Mouse (Mus musculus): ENCODE measurements around the gene Car9. TPM values are rescaled to one million over a fixed set of nuclear protein-coding genes. Genes with fewer than 3 reads are reported as not detected.
"Not testable (repeated sequence)": the region's sequence is repeated elsewhere in the genome, so short reads cannot be mapped to it uniquely, and the experiment has no call there.

The Car9 gene
- polyA plus RNA-seq, 1 experiment from 2014 or later, result 0.65 TPM

- Histone ChIP-seq H3K4me1 (ENCODE audit: control insufficient read depth, insufficient read depth, low read length) (no peaks in the 10 kb centered on the region), H3K36me3 (ENCODE audit: control insufficient read depth, insufficient read depth, low read length) (no peaks in the 10 kb centered on the region), H3K27me3 (ENCODE audit: control insufficient read depth, insufficient read depth, low read length) (no peaks in the 10 kb centered on the region), H3K27ac (replicated peaks; ENCODE audit: low read depth, low read length) (no peak overlapping the region), H3K9ac (ENCODE audit: low read length) (no peak overlapping the region), H3K4me2 (ENCODE audit: low read depth, severe bottlenecking) (peak overlapping the region; percentile 11; the same call in 1 of the 2 replicates), H3K9me3 (ENCODE audit: control insufficient read depth, low read length) (no peaks in the 10 kb centered on the region), H3K4me3 (ENCODE audit: low read depth, low read length) (no peak overlapping the region)
- ATAC-seq (ENCODE audit: insufficient number of reproducible peaks, low FRiP score, low TSS enrichment, low read depth) (peak; percentile 78), DNase-seq (ENCODE audit: low spot score) (peak; percentile 85)
- WGBS, result 21% methylated on average over 11 of the region's 11 CpGs
Measured at GRCm38 (mm10) chr4:43477857-43478533, 28.8 kb upstream of the Car9 start.

- 53% methylated on average over 8 of the region's 8 CpGs for WGBS
- Histone ChIP-seq H3K4me1 (ENCODE audit: control insufficient read depth, insufficient read depth, low read length) (no peaks in the 10 kb centered on the region), H3K36me3 (ENCODE audit: control insufficient read depth, insufficient read depth, low read length) (no peaks in the 10 kb centered on the region), H3K4me3 (ENCODE audit: low read depth, low read length) (no peak overlapping the region), H3K27ac (replicated peaks; ENCODE audit: low read depth, low read length) (no peak overlapping the region), H3K27me3 (ENCODE audit: control insufficient read depth, insufficient read depth, low read length) (no peaks in the 10 kb centered on the region), H3K9me3 (ENCODE audit: control insufficient read depth, low read length) (no peaks in the 10 kb centered on the region), H3K4me2 (ENCODE audit: low read depth, severe bottlenecking) (peak overlapping the region; percentile 11; the same call in 1 of the 2 replicates), H3K9ac (ENCODE audit: low read length) (no peak overlapping the region)
- DNase-seq (ENCODE audit: low spot score) (no peak), ATAC-seq (ENCODE audit: insufficient number of reproducible peaks, low FRiP score, low TSS enrichment, low read depth) (no peak)
Measured at GRCm38 (mm10) chr4:43478534-43478858, 28.3 kb upstream of the Car9 start.

DNA sequence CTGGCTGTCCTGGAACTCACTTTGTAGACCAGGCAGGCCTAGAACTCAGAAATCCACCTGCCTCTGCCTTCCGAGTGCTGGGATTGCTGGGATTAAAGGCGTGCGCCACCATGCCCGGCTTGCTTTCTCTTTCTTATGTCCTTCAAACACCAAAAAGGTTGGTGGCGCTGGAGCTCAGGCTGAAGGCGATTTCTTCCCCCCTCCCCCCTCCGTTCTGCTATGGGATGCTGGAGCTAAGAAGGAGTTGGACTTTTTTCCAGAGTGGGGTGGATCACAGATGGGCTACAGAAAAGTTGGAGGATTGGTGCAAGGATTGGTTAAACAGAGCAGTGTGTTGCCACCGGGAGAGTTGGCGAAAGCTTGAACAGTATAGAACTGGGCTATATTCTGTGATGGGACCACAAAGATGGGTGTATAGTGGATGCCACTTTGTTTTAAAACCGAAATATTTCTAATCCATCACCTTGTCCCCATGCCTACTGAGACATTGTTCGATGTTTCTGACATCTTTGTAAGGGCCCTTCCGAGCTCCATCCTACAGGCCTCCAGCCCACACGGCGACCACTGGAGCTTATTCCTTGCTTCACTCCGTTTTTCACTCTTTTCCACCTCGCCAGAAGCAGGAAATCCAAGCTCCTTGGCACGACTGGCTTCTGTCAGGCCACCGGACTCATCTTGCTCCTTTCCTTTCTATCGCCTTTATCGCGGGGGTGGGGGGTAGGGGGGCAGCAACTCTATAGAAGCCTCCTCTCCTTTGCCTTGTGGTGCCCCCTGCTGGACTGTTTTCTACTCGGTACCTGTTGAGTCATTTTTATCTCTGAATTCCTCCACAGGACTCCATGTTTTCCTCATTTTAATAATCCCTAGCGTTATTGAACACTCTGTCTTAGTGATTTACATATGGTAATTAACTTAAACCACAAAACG is 27.6 kb upstream of the Car9 start:
- no peak overlapping the region for H3K4me3 ChIP-seq (ENCODE audit: low read depth, low read length)
- no peak overlapping the region for H3K4me2 ChIP-seq (ENCODE audit: low read depth, severe bottlenecking)
- no peaks in the 10 kb centered on the region for H3K9me3 ChIP-seq (ENCODE audit: control insufficient read depth, low read length)
- DNase-seq (ENCODE audit: low spot score), result peak; percentile 79
- H3K27me3 ChIP-seq (ENCODE audit: control insufficient read depth, insufficient read depth, low read length), result no peaks in the 10 kb centered on the region
- 46% methylated on average over 24 of the region's 24 CpGs for WGBS
- no peak for ATAC-seq (ENCODE audit: insufficient number of reproducible peaks, low FRiP score, low TSS enrichment, low read depth)
- H3K9ac ChIP-seq (ENCODE audit: low read length), result peak overlapping the region; percentile 27; the same call in 1 of the 2 replicates
- H3K4me1 ChIP-seq (ENCODE audit: control insufficient read depth, insufficient read depth, low read length), result no peaks in the 10 kb centered on the region
- no peaks in the 10 kb centered on the region for H3K36me3 ChIP-seq (ENCODE audit: control insufficient read depth, insufficient read depth, low read length)
- H3K27ac ChIP-seq (replicated peaks; ENCODE audit: low read depth, low read length), result no peak overlapping the region

- WGBS, result 83% methylated on average over 5 of the region's 5 CpGs
Measured at GRCm38 (mm10) chr4:43480985-43481384, 25.8 kb upstream of the Car9 start.

DNA sequence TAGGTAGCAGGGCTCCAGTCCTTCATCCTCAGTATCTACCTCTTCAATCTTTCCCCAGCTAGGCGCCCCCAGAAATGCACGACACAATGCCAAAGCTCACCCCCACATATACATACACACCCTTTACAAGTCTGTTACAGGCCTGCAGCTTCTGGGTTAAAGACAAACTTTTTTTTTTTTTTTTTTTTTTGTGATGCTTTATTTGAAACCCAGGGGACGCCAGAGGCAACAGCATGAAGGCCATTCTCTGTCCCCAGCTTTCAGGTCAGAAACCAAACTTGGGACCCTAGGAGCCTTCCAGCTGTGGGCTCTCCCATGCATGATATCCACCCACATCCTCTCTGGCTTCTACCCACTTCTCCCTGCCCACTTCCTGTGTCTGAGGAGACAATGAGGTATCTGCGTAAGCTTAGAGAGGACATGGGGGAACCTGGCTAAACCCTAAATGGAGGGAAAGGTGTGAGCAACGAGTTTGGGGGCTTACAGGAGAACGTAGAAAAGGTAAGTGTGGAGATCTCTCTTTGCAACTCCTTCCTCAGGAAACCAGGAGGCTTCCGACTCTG is 24.8 kb upstream of the Car9 start:
- DNase-seq (ENCODE audit: low spot score), result no peak
- no peaks in the 10 kb centered on the region for H3K36me3 ChIP-seq (ENCODE audit: control insufficient read depth, insufficient read depth, low read length)
- no peak overlapping the region for H3K27ac ChIP-seq (replicated peaks; ENCODE audit: low read depth, low read length)
- H3K4me2 ChIP-seq (ENCODE audit: low read depth, severe bottlenecking), result no peak overlapping the region
- no peaks in the 10 kb centered on the region for H3K4me1 ChIP-seq (ENCODE audit: control insufficient read depth, insufficient read depth, low read length)
- H3K27me3 ChIP-seq (ENCODE audit: control insufficient read depth, insufficient read depth, low read length), result no peaks in the 10 kb centered on the region
- WGBS, result 70% methylated on average over 7 of the region's 7 CpGs
- no peak for ATAC-seq (ENCODE audit: insufficient number of reproducible peaks, low FRiP score, low TSS enrichment, low read depth)
- no peak overlapping the region for H3K9ac ChIP-seq (ENCODE audit: low read length)
- H3K9me3 ChIP-seq (ENCODE audit: control insufficient read depth, low read length), result no peaks in the 10 kb centered on the region
- no peak overlapping the region for H3K4me3 ChIP-seq (ENCODE audit: low read depth, low read length)

More at GRCm38 (mm10) chr4:43480985-43481384, 25.8 kb upstream of the Car9 start:
- DNase-seq (ENCODE audit: low spot score) (no peak), ATAC-seq (ENCODE audit: insufficient number of reproducible peaks, low FRiP score, low TSS enrichment, low read depth) (no peak)
- no peaks in the 10 kb centered on the region for H3K4me1 ChIP-seq (ENCODE audit: control insufficient read depth, insufficient read depth, low read length)
- H3K4me3 ChIP-seq (ENCODE audit: low read depth, low read length), result no peak overlapping the region
- H3K9ac ChIP-seq (ENCODE audit: low read length), result no peak overlapping the region
- H3K27ac ChIP-seq (replicated peaks; ENCODE audit: low read depth, low read length), result no peak overlapping the region
- no peaks in the 10 kb centered on the region for H3K27me3 ChIP-seq (ENCODE audit: control insufficient read depth, insufficient read depth, low read length)
- H3K4me2 ChIP-seq (ENCODE audit: low read depth, severe bottlenecking), result no peak overlapping the region
- H3K9me3 ChIP-seq (ENCODE audit: control insufficient read depth, low read length), result no peaks in the 10 kb centered on the region
- H3K36me3 ChIP-seq (ENCODE audit: control insufficient read depth, insufficient read depth, low read length), result no peaks in the 10 kb centered on the region

- Histone ChIP-seq H3K4me1 (ENCODE audit: control insufficient read depth, insufficient read depth, low read length) (no peaks in the 10 kb centered on the region), H3K27ac (replicated peaks; ENCODE audit: low read depth, low read length) (no peak overlapping the region), H3K36me3 (ENCODE audit: control insufficient read depth, insufficient read depth, low read length) (no peaks in the 10 kb centered on the region), H3K4me2 (ENCODE audit: low read depth, severe bottlenecking) (no peak overlapping the region), H3K9me3 (ENCODE audit: control insufficient read depth, low read length) (no peaks in the 10 kb centered on the region), H3K27me3 (ENCODE audit: control insufficient read depth, insufficient read depth, low read length) (no peaks in the 10 kb centered on the region), H3K4me3 (ENCODE audit: low read depth, low read length) (no peak overlapping the region), H3K9ac (ENCODE audit: low read length) (no peak overlapping the region)
- DNase-seq (ENCODE audit: low spot score) (no peak), ATAC-seq (ENCODE audit: insufficient number of reproducible peaks, low FRiP score, low TSS enrichment, low read depth) (no peak)
- 72% methylated on average over 10 of the region's 10 CpGs for WGBS
Measured at GRCm38 (mm10) chr4:43482591-43482990, 24.2 kb upstream of the Car9 start.

GRCm38 (mm10) chr4:43483535-43484091 is 23.2 kb upstream of the Car9 start, which contains the start of gene Sit1:
Sit1 (minus strand) TSS chr4:43483734.
- no peak for DNase-seq (ENCODE audit: low spot score)
- no peak within 1 kb of the TSS for H3K4me2 ChIP-seq (ENCODE audit: low read depth, severe bottlenecking)
- ATAC-seq (ENCODE audit: insufficient number of reproducible peaks, low FRiP score, low TSS enrichment, low read depth), result no peak
- H3K4me1 ChIP-seq (ENCODE audit: control insufficient read depth, insufficient read depth, low read length), result no peaks in the 10 kb centered on the region
- no peaks in the 10 kb centered on the region for H3K36me3 ChIP-seq (ENCODE audit: control insufficient read depth, insufficient read depth, low read length)
- H3K27me3 ChIP-seq (ENCODE audit: control insufficient read depth, insufficient read depth, low read length), result no peaks in the 10 kb centered on the region
- H3K9me3 ChIP-seq (ENCODE audit: control insufficient read depth, low read length), result no peaks in the 10 kb centered on the region
- no peak within 1 kb of the TSS for H3K9ac ChIP-seq (ENCODE audit: low read length)
- H3K4me3 ChIP-seq (ENCODE audit: low read depth, low read length), result no peak within 1 kb of the TSS
- H3K27ac ChIP-seq (replicated peaks; ENCODE audit: low read depth, low read length), result no peak within 1 kb of the TSS
- WGBS, result 61% methylated on average over 12 of the region's 12 CpGs

DNA sequence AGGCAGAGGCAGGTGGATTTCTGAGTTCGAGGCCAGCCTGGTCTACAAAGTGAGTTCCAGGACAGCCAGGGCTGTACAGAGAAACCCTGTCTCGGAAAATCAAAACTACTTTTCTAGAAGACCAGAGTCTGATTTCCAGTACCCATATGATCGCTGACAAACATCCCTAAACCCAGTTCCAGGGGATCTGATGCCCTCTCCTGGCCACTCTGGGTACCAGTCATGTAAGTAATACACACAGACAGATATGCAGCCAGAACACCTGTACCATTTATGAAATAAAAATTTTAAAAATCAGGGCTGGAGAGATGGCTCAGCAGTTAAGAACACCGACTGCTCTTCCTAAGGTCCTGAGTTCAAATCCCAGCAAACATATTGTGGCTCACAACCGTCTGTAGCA is 21.1 kb upstream of the Car9 start:
- ATAC-seq (ENCODE audit: insufficient number of reproducible peaks, low FRiP score, low TSS enrichment, low read depth); DNase-seq (ENCODE audit: low spot score); H3K4me3 ChIP-seq (ENCODE audit: low read depth, low read length); H3K4me2 ChIP-seq (ENCODE audit: low read depth, severe bottlenecking); H3K36me3 ChIP-seq (ENCODE audit: control insufficient read depth, insufficient read depth, low read length); H3K9ac ChIP-seq (ENCODE audit: low read length); H3K9me3 ChIP-seq (ENCODE audit: control insufficient read depth, low read length); H3K27me3 ChIP-seq (ENCODE audit: control insufficient read depth, insufficient read depth, low read length); H3K27ac ChIP-seq (replicated peaks; ENCODE audit: low read depth, low read length); H3K4me1 ChIP-seq (ENCODE audit: control insufficient read depth, insufficient read depth, low read length): not testable (repeated sequence)
- 81% methylated on average over 5 of the region's 5 CpGs for WGBS
